Mouse (Mus musculus) erythroid progenitor cell, adult 5-6 weeks (primary cell): ENCODE measurements around the gene Ces5a. TPM values are rescaled to one million over a fixed set of nuclear protein-coding genes. Genes with fewer than 3 reads are reported as not detected.
"Not testable (repeated sequence)": the region's sequence is repeated elsewhere in the genome, so short reads cannot be mapped to it uniquely, and the experiment has no call there.

Source experiments
- ATAC-seq: replicated peaks from 2 replicates; pipeline ENCODE4 v1.8.0; 2016; ENCODE audit warnings: moderate number of reproducible peaks, mild to moderate bottlenecking, moderate TSS enrichment, inconsistent platforms; ENCODE audit not compliant: poor library complexity, low FRiP score, severe bottlenecking
- total RNA-seq, 2 experiments: library from RNA; stranded (forward) in 1 of 2; stranded (reverse) in 1 of 2; fragments of 150-400 nt in 1 of 2; fragments of 186-747, 209-891 nt in 1 of 2; gene quantifications; 2 replicates each; pipeline versions ENCODE4 v1.2.3 to v1.2.4; 2015 to 2017; ENCODE audit warnings: low replicate concordance in 2 of 2

Ces5a gene
- total RNA-seq (2015; ENCODE audit: low replicate concordance) (not detected in 2 replicates), total RNA-seq (2017; ENCODE audit: low replicate concordance) (not detected in 2 replicates)

DNA sequence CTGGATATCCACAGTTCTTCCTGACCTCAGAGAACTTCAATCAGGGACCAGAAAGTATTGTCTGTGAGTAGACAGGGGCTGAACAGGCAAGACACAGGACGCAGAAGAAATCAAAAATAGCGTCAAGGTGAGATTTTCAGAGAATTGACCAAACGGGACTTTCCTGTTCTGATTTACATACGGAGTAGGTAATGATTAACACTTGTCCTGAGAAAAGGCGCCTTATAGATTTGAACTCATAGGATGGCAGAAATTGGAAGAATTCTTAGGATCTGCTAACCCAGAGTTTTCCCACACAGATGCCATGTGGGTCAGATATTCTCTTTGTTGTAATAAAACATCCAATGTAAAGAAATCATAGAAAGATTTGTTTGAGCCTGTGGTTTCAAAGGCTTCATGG lies at the start of gene Ces5a:
Gene Ces5a, minus strand, starts transcription at position 101 of the 400 bp plus-strand sequence.
- ATAC-seq: no peak

DNA sequence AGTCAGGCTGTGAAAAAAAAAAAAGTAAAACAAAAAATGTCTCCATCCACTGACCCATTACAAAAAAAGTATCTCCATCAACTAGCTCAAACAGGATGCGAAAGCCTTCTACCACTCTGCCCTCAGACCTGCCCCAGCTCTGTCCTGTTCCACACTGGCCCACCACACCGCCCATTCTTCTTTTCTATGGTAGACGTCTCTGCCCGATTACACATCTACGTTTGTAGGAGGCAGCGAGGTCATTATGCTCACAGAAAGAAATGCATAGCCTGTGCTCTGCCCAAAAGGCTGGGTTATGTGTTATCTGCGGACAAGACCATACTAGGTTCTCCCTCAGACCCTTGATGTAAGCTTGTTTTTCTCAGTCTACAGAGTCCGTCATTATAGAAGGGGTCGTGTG lies 37.2 kb upstream of the Ces5a start:
- no peak for ATAC-seq

DNA sequence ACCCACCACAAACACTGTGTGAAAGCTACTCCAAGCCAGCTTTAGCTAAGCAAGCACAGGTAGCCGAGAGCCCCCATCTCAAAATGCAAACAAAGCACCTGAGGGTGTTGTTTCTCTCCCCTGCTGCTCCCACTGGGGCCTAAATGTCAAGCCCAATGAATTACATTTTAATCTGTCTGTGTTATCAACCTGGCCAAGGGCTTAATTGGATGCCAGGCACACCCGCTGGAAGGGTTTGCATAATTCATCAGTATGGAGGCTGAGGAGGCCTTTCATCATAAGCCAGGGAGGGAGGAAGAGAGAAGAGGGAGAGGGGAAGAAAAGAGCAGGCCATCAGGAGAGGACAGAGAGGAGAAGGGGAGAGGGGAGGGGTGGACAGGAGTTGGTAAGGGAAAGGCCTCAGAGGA lies 36.5 kb upstream of the Ces5a start:
- no peak for ATAC-seq

DNA sequence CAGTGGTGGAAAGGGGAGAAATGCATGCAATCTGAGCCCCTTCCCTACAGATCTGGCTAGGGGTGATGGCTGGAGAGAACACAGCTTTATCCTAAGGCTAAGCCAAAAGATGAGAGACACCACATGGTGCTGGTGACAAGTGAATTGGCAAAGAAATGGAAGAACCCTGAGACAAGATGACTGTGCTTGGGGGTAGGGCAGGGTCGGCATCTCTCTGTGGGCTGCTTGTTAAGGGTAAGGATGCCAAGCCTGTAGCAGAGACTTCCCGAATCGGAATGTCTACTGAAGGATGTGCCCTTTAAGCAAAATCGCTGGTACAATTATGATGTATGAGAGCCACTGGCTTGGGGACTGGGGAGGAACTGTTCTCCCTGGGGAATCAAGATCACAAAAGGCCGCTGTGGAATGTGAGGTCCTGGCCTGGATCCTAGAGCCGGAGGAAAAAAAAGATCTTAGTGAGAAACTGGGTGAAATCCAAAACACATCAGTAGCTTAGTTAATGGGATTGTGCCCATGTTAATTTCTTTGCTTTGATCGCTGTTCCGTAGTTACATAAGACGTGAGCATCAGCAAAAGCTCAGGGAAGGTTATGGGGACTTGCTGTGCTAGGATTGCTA lies 35.8 kb upstream of the Ces5a start:
- no peak for ATAC-seq

DNA sequence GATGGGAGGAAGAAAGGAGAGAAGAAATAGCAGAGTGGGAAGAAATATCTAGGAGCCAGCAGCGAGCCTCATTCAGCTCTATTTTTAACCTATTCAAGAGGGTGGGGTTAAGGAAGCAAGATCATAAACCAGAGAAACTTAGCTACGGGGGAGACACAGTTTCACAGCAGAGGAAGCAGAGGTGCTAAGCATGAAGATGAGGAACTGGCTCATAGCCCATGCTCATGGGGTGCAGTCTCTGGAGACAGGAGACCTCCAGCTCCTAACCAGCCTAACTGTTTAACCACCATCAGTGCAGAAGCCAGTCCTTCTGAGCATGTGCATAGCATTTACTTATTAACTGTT lies 34.5 kb upstream of the Ces5a start:
- ATAC-seq: no peak

DNA sequence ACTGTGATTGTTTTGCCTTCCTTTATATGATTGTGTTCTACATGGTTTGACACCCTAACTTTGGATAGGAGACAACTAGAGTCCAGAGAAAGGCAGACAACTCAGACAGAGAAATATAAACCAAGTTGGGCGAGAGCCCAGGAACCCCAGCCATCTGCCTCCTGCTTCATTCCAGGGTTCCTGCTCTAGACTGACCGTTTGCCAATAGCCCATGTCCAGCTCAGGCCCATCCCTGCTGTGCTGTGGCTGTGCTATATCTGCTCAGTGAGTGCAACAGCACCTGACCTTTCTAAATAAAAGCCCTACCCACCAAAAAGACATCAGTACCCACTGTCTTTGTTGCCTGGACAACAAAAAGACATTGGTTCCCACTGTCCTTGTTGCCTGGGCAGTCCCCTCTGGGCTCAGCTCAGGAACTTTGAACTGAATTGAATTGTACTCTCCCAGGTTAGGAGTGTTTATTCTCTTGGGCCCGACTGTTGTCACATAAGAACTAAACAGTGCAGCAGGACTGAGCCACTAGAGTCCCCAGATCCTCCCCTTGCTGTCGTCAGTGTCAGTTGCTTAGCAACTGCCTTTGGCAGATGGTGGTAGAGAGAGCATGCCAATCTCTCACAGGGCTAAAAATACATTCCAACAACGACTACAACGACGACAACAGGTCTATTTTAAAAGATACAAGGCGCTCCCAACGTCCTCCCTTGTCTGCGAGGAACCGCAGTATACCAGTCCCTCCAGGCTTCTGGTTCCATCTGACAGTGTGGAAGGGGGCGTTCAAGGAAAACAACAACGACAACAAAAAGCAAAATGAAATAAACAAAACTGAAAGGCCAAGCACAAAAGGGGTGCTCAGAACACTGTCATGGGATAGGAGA lies 33.9 kb upstream of the Ces5a start:
- ATAC-seq: no peak

DNA sequence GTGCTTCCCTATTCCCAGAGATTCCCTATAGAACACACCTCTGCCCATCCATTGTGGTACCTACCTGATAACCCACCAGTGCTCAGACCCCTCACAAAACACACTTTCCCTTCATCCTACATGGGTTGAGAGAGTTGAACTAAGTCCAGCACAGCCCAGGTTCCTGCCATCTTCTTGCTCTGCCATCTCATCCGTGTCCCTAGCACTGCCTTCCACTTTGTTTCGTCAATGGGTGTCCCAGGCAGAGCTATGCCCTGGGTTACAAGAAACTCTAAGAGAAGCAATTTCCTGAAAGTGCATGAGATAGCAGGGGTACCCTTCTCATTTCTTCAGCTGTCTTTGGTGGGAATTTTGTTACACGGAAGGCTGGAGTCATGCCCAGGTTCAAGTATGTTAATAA lies 33.0 kb upstream of the Ces5a start:
- no peak for ATAC-seq

DNA sequence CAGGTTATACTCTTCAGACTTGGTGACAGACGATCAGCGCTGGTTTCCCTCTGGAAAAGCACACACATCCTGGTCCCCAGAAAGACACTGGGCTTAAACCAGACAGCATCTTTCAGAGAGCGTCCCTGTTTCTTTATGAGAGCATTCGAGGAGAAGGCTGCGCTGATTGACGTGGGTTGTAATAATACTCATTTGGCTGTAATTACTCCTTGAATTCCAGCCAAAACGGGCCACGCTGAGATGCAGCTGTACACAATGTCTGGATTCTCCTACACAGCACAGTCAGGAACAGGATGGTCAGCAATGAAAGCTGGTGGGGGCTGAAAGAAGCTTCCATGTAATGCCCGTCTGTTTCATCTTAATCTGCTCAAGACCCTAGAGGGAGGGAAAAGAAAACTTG lies 31.5 kb upstream of the Ces5a start:
- ATAC-seq: no peak

DNA sequence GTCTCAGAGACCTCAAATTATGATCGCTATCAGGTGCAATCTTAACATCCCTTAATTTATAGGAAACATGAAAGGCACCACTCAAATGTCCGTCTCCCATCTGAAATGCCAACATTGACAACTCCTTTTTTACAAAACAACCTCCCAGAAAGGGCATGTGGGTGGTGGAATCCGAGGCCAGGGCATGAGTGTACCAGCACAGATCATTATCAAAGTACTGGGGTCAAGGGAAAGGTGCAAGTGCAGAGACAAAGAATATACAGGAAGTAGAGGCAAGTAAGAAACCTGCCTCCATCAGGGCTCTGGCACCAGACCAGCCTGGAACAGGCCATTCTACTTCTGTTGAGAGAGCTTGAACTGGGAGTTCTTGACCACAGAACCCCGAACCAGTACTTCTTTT lies 29.0 kb upstream of the Ces5a start:
- no peak for ATAC-seq

DNA sequence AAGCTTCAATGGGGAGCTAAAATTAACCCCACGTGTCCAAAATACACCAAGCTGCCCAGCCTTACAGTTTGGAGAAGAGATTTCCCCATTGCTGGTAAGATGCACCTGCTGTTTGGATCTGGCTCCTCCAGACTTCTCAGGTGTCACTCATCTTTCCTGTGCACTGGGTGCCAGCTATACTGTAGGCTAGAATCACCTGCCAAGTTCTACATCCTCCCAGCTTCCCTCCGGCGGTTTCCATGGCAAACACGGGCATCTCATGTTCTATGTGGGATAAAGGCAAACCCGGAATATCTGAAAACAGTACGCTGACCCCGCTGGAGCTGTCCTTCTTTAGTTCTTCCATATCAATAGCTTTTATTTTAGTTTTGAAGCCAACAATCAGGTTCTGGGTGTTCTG lies 27.9 kb upstream of the Ces5a start:
- no peak for ATAC-seq

DNA sequence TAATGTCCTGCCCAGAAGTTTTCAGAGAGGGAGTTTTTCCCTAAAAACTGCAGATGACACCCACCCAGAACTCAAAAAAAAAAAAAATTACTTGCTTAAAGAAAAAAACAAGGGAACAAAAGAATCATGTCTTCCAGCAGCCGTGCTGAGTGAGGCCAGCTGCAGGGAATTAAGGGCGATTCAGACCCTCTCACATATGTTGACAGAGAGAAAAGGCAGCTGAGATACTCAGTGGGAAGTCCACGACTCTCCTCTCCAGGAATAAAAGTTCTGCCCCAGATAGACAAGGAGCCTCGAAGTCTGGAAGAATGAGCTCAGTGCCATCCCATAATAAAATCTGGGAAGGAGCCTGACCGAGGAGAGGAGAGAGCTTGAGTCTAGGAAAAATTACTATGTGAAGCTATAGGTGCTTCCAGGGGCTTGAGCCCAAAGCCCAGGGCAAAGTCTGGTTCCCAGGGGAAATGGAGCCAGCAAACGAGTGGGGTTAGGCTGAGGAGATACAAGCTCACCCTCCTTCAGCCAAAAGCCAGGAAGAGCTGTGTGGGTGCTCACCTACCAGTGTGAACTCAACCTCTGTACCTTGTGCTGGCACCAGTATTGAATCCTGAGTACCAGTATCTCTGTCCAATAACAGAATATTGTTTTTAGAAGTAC lies 27.1 kb upstream of the Ces5a start:
- no peak for ATAC-seq

DNA sequence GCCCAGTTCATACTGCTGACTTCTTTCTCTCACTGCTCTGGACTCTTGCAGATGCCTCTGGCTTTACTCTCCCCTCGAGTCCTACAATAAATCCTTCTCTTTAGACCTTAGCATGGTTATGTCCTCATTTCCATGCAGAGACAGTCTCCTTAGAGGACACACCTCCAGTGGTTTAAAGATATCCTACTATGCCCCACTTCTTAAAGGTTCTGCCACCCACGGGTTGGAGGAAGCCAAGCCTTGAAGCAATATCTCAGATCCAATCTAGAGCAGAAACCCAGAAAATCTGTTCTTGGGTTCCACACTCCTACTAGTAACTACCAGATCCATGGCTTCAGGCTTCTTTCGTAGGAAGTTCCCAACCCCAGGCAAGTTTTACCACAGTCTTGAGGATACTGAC lies 25.6 kb upstream of the Ces5a start:
- no peak for ATAC-seq

DNA sequence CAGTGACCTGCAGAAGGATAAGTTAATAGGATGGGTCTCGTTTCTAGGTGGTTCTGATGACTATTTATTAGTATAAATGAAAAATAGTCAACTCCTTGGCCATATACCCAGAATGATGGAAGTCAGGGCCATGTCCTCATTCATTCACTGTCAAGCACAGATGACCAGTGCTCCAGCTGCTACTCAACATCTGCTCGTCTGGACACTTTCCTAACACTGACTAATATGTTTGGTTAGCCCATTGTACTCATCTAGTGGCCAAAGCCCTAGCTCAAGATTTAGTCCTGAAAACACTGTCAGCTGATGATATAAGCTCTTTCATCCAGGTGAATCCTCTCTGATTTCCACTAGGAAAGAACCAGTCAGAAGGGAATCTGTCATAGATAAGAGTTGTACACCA lies 24.1 kb upstream of the Ces5a start:
- ATAC-seq: no peak

DNA sequence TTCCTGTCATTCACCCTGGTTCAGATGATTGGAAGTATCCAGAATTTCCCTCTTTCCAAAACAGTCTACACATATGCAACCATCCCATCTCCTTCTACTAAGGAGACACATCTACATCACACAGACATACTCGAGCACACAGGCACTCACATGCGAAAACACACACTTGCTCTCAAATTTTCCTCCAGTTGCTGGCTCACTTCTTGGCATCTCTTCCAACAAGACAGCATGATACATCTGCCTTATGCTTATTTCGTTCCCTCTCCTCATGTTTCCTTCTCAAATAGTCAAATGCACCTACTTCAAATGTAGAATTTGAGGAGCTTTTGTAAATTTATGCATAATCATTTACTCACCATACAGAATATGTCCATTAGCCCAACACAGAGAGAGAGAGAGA lies 33.0 kb downstream of the Ces5a start:
- no peak for ATAC-seq

DNA sequence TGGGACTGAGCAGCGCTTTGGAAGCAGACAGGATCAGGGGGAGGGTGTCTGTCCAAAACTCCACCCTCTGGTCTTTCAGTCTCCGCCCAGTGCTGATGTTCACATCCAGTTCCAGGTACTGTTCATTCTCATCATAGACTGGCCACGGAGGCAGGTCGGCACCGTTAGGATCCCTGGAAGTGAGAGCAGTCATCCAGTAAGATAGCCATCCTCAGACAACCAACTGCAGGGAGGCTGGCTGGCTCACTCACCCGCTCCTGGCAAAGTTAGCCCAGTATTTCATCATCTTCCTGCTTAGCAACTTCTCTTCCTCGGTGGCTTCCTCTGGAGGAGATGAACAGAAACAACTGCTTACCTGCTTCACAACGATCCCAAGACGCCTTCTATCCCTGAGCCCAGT lies 36.2 kb downstream of the Ces5a start:
- no peak for ATAC-seq

DNA sequence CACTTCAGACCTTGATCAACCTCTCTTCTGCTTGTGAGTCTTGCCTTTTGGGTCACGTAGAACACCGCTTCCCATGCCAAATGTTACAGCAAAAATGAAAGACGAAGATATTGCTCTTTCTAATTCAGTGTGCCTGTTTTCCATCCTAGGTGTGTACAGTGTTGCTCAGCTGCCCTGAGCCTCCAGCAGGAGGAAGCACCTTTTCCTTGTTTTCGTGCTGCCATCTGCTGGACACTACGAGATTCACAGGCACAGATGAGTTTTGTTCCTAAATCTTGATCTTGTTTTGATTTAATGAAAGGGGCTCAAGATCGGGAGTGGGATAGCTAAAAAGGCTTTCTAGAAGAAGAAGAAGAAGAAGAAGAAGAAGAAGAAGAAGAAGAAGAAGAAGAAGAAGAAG lies 40.3 kb downstream of the Ces5a start:
- no peak for ATAC-seq

DNA sequence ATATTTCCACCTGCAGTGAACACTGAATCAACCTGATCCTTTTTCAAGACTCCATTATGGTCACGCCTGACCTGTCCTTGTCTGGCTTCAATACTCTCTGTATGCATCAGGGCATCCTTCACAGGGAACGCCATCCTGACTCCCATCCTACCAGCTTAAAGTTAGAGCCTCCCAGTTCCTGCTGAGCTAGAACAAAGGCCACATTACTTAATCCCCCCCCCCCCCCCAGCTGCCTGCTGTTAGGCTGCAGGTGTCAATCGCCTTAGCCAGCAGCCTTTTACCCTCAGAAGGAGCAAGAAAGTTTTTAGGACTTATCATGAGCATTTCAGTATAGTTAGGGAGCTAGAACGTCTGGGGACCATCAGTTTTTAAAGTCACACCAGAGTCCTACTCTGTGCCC lies 46.9 kb downstream of the Ces5a start:
- no peak for ATAC-seq

DNA sequence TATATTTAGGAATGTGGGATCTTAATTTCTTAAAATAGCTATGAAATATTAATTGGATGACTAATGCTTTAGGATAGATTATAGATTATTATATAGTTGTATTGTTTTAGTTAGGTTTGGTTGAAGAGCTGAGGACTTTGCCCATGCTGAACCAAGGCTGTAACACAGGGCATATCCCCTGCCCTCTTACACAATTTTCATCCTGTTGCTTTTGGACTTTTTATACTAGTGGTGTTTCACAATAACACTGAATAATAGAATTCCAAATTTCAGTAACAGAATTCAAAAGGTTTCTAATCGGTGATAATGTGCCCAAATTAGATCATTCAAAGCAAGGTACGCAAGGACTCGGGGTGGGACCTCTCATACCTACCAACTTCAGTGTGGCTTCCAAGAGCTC lies 57.4 kb downstream of the Ces5a start:
- no peak for ATAC-seq

DNA sequence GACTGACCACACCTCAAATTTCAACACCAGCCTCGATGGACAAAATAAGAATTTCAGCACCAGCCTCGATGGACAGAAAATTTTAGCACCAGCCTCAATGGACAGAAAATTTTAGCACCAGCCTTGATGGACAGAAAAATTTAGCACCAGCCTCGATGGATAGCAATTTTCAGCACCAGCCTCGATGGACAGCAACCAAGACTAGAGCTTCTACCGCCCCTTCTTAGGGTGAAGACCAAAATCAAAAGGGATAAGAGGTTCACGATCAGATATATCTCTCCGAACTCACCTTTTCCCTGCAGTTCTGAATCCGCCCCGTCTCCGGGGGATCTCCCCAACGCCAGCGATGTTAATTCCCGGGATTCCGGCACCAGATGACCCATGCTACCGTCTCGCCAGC lies 65.9 kb downstream of the Ces5a start:
- not testable (repeated sequence) for ATAC-seq

DNA sequence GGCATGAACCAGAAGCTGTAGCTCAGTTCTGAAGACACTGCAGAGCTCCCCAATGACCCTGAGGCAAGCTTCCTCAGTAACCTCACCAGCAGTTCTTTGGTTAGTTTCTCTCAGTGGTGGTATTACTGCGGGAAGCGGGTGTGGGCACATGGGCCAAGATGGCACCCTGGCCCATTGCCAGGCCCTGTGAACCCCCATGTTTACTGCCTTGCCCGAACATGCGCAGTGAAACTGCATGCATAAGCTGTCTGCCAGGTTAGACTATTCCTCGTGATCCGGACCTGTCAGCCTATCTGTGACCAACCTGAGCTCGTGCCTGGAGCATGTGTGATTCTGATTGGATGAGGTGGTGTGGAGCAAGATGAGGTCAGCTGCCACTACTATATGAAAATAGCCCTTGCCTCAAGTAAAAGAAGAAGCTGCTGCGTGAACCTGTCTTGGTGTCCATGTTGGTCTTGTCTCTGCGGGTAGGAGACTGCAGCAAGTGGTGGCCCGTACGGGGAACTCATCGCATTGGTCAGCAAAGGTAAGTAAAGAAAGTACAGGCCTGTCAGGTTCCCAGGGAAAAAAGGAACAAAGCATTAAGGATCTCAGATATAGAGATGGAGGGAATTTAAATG lies 81.3 kb downstream of the Ces5a start:
- ATAC-seq: no peak
